Mouse (Mus musculus): ENCODE results near the gene Leng1. TPM values are rescaled to one million over a fixed set of nuclear protein-coding genes. Genes with fewer than 3 reads are reported as not detected.
A peak's percentile ranks its signal among the peaks of the same experiment; 100 is the strongest.

Leng1 gene
- polyA plus RNA-seq, 1 experiment = 10.4 TPM

DNA sequence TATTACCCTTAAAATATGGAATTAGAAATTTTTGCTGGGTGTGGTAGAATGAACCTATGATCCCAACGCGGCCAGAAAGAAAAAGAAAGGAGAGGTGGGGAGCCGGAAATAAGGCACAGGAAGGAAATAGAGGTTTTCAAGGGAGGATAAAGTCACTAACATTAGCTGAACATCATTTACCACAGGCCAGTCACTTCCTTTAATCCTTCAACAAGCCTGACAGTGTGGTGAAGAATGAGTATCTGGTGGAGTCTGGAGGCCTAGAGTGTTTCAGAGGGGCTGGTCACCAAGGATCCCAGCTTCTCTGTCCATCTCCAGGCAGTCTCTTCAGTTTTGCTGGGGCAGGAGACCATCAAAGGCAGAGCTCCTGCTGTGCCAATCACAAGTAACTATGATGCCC, 55.2 kb downstream of the Leng1 start:
- H3K4me3 ChIP-seq (ENCODE audit: insufficient read depth, poor library complexity, severe bottlenecking) = no peak overlapping the region
- TF ChIP-seq USF1 (IDR thresholded peaks at IDR 0.05; ENCODE audit: low read depth) (no peak), MAX (IDR thresholded peaks at IDR 0.05) (no peak), MYOG (IDR thresholded peaks at IDR 0.05; ENCODE audit: control insufficient read depth, extremely low read depth, insufficient read length) (no peak), FOSL1 (IDR thresholded peaks at IDR 0.05; ENCODE audit: insufficient read depth, low read length, poor library complexity, severe bottlenecking) (no peak), CTCF (IDR thresholded peaks at IDR 0.05; ENCODE audit: control insufficient read depth, insufficient read depth, insufficient read length) (no peak)
- peaks cover 10% of the 10 kb centered on the region for H3K27me3 ChIP-seq (ENCODE audit: control insufficient read depth, insufficient read depth, insufficient read length)
- no peaks in the 10 kb centered on the region for H3K36me3 ChIP-seq (ENCODE audit: control insufficient read depth, insufficient read depth)
- H3K79me2 ChIP-seq (ENCODE audit: control insufficient read depth, insufficient read depth) = no peaks in the 10 kb centered on the region
- no peak overlapping the region for H3ac ChIP-seq (ENCODE audit: control insufficient read depth, insufficient read length, low read depth)
- no peaks in the 10 kb centered on the region for H3K79me3 ChIP-seq (ENCODE audit: low read depth)

Small RNA genes within 50 kb of the gene (microRNA-seq; reads per million reads assigned to microRNA genes)
- gene Mir3572 (ENCODE audit: borderline microRNAs expressed) = 0.84 reads per million, percentile 18 among the genes with 10 or more reads in this experiment

Other genes starting within 250 kb of the Leng1 start
- 0.27 TPM for gene Cacng6, start 241.6 kb downstream of the Leng1 start, polyA plus RNA-seq (2012; fragmentation: generic; extraction: Trizol)
- not detected for gene Tarm1, start 163.2 kb downstream of the Leng1 start, polyA plus RNA-seq (2012; fragmentation: generic; extraction: Trizol)
- 0.05 TPM for gene Oscar, start 49.7 kb downstream of the Leng1 start, polyA plus RNA-seq (2012; fragmentation: generic; extraction: Trizol)
- gene Ndufa3, start 48.5 kb downstream of the Leng1 start, polyA plus RNA-seq (2012; fragmentation: generic; extraction: Trizol) = 386 TPM
- 24.6 TPM for gene Tfpt, start 35.9 kb downstream of the Leng1 start, polyA plus RNA-seq (2012; fragmentation: generic; extraction: Trizol)
- 102 TPM for gene Prpf31, start 35.9 kb downstream of the Leng1 start, polyA plus RNA-seq (2012; fragmentation: generic; extraction: Trizol)
- 87.1 TPM for gene Cnot3, start 20.6 kb downstream of the Leng1 start, polyA plus RNA-seq (2012; fragmentation: generic; extraction: Trizol)
- gene Tmc4, start 11.7 kb upstream of the Leng1 start, polyA plus RNA-seq (2012; fragmentation: generic; extraction: Trizol) = 1.8 TPM
- 215 TPM for gene Tsen34, start 27.0 kb upstream of the Leng1 start, polyA plus RNA-seq (2012; fragmentation: generic; extraction: Trizol)
- 45.8 TPM for gene Mboat7, start 27.7 kb upstream of the Leng1 start, polyA plus RNA-seq (2012; fragmentation: generic; extraction: Trizol)
- gene Rps9, start 38.2 kb upstream of the Leng1 start, polyA plus RNA-seq (2012; fragmentation: generic; extraction: Trizol) = 3,200 TPM
- gene Pirb, start 54.6 kb upstream of the Leng1 start, polyA plus RNA-seq (2012; fragmentation: generic; extraction: Trizol) = not detected
- gene Gm15448, start 159.8 kb upstream of the Leng1 start, polyA plus RNA-seq (2012; fragmentation: generic; extraction: Trizol) = not detected
- gene Pira2, start 179.2 kb upstream of the Leng1 start, polyA plus RNA-seq (2012; fragmentation: generic; extraction: Trizol) = not detected
- not detected for gene Gm14548, start 232.3 kb upstream of the Leng1 start, polyA plus RNA-seq (2012; fragmentation: generic; extraction: Trizol)
- not detected for gene Lilra6, start 249.7 kb upstream of the Leng1 start, polyA plus RNA-seq (2012; fragmentation: generic; extraction: Trizol)

Data from C2C12 (cell line).